Mouse (Mus musculus): Measurements from ENCODE around the gene Dscaml1. TPM values are rescaled to one million over a fixed set of nuclear protein-coding genes. Genes with fewer than 3 reads are reported as not detected.

The Dscaml1 gene
- polyA plus RNA-seq, 1 experiment from 2014 or later = 7.0 TPM

DNA sequence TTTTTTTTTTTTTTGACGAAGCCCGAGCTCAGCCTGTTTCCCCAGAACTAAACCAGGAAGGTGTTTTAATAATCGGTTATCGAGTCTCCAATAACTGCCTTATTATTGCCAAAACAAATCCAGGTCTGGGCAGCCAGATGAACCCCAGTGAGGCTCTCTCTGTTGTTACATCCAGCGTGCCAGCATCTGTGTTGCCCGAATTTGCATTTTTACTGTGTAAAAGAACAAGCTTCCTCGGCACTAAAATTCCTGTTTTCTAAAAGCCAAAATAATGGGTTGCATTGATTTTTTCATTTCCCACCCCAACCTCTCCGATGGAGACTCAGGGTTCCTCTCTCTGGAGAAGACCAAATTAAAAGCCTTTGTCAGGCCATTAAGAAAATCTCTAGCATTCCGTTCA lies 6.7 kb downstream of the Dscaml1 start:
- no peaks in the 10 kb centered on the region for H3K9me3 ChIP-seq
- peak overlapping the region; percentile 24 for H3K4me2 ChIP-seq
- no peak for ATAC-seq (ENCODE audit: low FRiP score)
- H3K4me3 ChIP-seq (replicated peaks) = no peak overlapping the region
- WGBS = 53% methylated on average over 9 of the region's 9 CpGs
- no peaks in the 10 kb centered on the region for H3K36me3 ChIP-seq (replicated peaks)
- H3K9ac ChIP-seq = peak overlapping the region; percentile 40; the same call in 1 of the 2 replicates
- H3K27me3 ChIP-seq = peaks cover 51% of the 10 kb centered on the region
- H3K4me1 ChIP-seq = peaks cover 57% of the 10 kb centered on the region
- peak overlapping the region; percentile 65; the same call in 1 of the 2 replicates for H3K27ac ChIP-seq

DNA sequence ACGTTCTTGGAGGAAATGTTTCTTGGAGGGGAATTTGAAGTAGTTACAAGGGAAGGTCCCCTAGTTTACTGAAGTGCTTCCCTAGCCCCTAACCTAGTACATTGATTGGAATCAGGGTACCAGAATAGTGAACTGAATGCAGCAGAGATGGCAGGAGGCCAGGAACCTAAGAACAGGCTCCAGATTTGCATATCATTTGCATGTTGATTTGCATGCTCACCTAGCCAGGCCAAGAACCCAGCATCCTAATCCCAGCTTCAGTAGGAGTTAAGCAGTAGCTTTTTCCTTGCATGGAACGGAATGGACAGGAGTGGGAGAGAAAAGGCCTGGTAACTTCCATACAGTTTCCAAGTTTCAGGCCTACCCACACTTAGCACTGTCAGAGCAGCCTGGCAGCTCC lies 7.7 kb downstream of the Dscaml1 start:
- no peak overlapping the region for H3K4me2 ChIP-seq
- WGBS = 65% methylated on average over 2 of the region's 2 CpGs
- no peak overlapping the region for H3K4me3 ChIP-seq (replicated peaks)
- peak overlapping the region; percentile 65; the same call in 1 of the 2 replicates for H3K27ac ChIP-seq
- H3K27me3 ChIP-seq = peaks cover 41% of the 10 kb centered on the region
- ATAC-seq (ENCODE audit: low FRiP score) = no peak; the same call in 1 of the 2 replicates
- H3K36me3 ChIP-seq (replicated peaks) = no peaks in the 10 kb centered on the region
- no peak overlapping the region for H3K9ac ChIP-seq
- H3K4me1 ChIP-seq = peaks cover 59% of the 10 kb centered on the region
- no peaks in the 10 kb centered on the region for H3K9me3 ChIP-seq

- H3K27me3 ChIP-seq = 0 out of 2 replicates have a peak, but pooled peaks cover 9% of the 10 kb centered on the region
- H3K9me3 ChIP-seq = no peaks in the 10 kb centered on the region
- H3K36me3 ChIP-seq (replicated peaks) = no peaks in the 10 kb centered on the region
- H3K4me3 ChIP-seq (replicated peaks) = no peak overlapping the region
- no peak overlapping the region for H3K4me2 ChIP-seq
- no peak overlapping the region for H3K27ac ChIP-seq
- peaks cover 36% of the 10 kb centered on the region for H3K4me1 ChIP-seq
- no peak overlapping the region for H3K9ac ChIP-seq
- WGBS = 81% methylated on average over 4 of the region's 4 CpGs
- no peak for ATAC-seq (ENCODE audit: low FRiP score)
Measured at GRCm38 (mm10) chr9:45439025-45439424, 12.6 kb downstream of the Dscaml1 start.

GRCm38 (mm10) chr9:45440083-45440784 lies 13.8 kb downstream of the Dscaml1 start:
- Histone ChIP-seq H3K4me1 (peaks cover 32% of the 10 kb centered on the region), H3K4me3 (replicated peaks) (no peak overlapping the region), H3K27ac (no peak overlapping the region), H3K27me3 (0 out of 2 replicates have a peak, but pooled peaks cover 9% of the 10 kb centered on the region), H3K4me2 (no peak overlapping the region), H3K9ac (no peak overlapping the region), H3K36me3 (replicated peaks) (no peaks in the 10 kb centered on the region), H3K9me3 (no peaks in the 10 kb centered on the region)
- ATAC-seq (ENCODE audit: low FRiP score) = no peak
- WGBS = 81% methylated on average over 16 of the region's 16 CpGs

- Histone ChIP-seq H3K9me3 (no peaks in the 10 kb centered on the region), H3K9ac (no peak overlapping the region), H3K4me1 (peaks cover 19% of the 10 kb centered on the region), H3K27me3 (0 out of 2 replicates have a peak, but pooled peaks cover 9% of the 10 kb centered on the region), H3K27ac (no peak overlapping the region), H3K4me2 (no peak overlapping the region), H3K36me3 (replicated peaks) (no peaks in the 10 kb centered on the region), H3K4me3 (replicated peaks) (no peak overlapping the region)
- no peak for ATAC-seq (ENCODE audit: low FRiP score)
- WGBS = 93% methylated on average over 5 of the region's 5 CpGs
Measured at GRCm38 (mm10) chr9:45444251-45444798, 17.9 kb downstream of the Dscaml1 start.

DNA sequence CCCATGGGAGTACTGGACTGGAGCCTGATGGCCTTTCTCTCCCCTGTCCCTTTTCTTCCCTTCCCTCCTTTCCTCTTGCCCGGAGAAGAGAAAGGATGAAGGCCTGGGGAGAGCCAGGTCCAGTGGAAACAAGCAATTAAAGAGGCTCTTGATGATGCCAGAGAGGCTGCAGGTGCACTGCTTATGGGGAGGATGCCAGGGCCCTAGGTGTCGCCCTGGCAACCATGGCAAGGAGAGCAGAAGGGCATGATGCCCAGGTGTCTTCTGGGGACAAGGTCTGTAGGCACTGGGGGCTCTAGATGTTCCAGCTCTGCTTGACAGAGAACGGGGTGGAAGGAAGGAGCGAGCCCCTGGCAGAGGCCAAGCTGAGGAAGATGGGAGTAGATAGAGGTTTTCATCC lies 23.2 kb downstream of the Dscaml1 start:
- no peak for ATAC-seq (ENCODE audit: low FRiP score)
- Histone ChIP-seq H3K27ac (no peak overlapping the region), H3K9ac (no peak overlapping the region), H3K4me1 (peaks cover 4% of the 10 kb centered on the region; the same call in 1 of the 2 replicates), H3K9me3 (no peaks in the 10 kb centered on the region), H3K36me3 (replicated peaks) (no peaks in the 10 kb centered on the region), H3K4me3 (replicated peaks) (no peak overlapping the region), H3K27me3 (0 out of 2 replicates have a peak, but pooled peaks cover 4% of the 10 kb centered on the region), H3K4me2 (no peak overlapping the region)
- WGBS = 78% methylated on average over 4 of the region's 4 CpGs

GRCm38 (mm10) chr9:45451346-45451745 lies 24.9 kb downstream of the Dscaml1 start:
- WGBS = 90% methylated on average over 4 of the region's 4 CpGs
- Histone ChIP-seq H3K9me3 (no peaks in the 10 kb centered on the region), H3K4me3 (replicated peaks) (no peak overlapping the region), H3K4me1 (peaks cover 5% of the 10 kb centered on the region; the same call in 1 of the 2 replicates), H3K9ac (no peak overlapping the region), H3K4me2 (no peak overlapping the region), H3K27ac (no peak overlapping the region), H3K36me3 (replicated peaks) (no peaks in the 10 kb centered on the region), H3K27me3 (0 out of 2 replicates have a peak, but pooled peaks cover 4% of the 10 kb centered on the region)
- ATAC-seq (ENCODE audit: low FRiP score) = no peak

GRCm38 (mm10) chr9:45454032-45454431 lies 27.6 kb downstream of the Dscaml1 start:
- no peak overlapping the region for H3K9ac ChIP-seq
- no peak for ATAC-seq (ENCODE audit: low FRiP score)
- no peak overlapping the region for H3K4me2 ChIP-seq
- H3K4me3 ChIP-seq (replicated peaks) = no peak overlapping the region
- H3K9me3 ChIP-seq = no peaks in the 10 kb centered on the region
- peaks cover 11% of the 10 kb centered on the region; the same call in 1 of the 2 replicates for H3K27me3 ChIP-seq
- no peak overlapping the region for H3K27ac ChIP-seq
- no peaks in the 10 kb centered on the region for H3K36me3 ChIP-seq (replicated peaks)
- H3K4me1 ChIP-seq = peaks cover 12% of the 10 kb centered on the region
- WGBS = 91% methylated on average over 10 of the region's 10 CpGs

GRCm38 (mm10) chr9:45454889-45455610 lies 28.6 kb downstream of the Dscaml1 start:
- no peak overlapping the region for H3K4me3 ChIP-seq (replicated peaks)
- no peak overlapping the region for H3K9ac ChIP-seq
- peaks cover 12% of the 10 kb centered on the region for H3K4me1 ChIP-seq
- H3K27me3 ChIP-seq = peaks cover 11% of the 10 kb centered on the region; the same call in 1 of the 2 replicates
- ATAC-seq (ENCODE audit: low FRiP score) = no peak
- H3K4me2 ChIP-seq = no peak overlapping the region
- no peaks in the 10 kb centered on the region for H3K9me3 ChIP-seq
- 62% methylated on average over 8 of the region's 8 CpGs for whole genome bisulfite sequencing
- no peak overlapping the region for H3K27ac ChIP-seq
- H3K36me3 ChIP-seq (replicated peaks) = no peaks in the 10 kb centered on the region

- Histone ChIP-seq H3K4me3 (replicated peaks) (no peak overlapping the region), H3K9me3 (no peaks in the 10 kb centered on the region), H3K36me3 (replicated peaks) (no peaks in the 10 kb centered on the region), H3K4me2 (no peak overlapping the region), H3K27ac (no peak overlapping the region), H3K4me1 (peaks cover 12% of the 10 kb centered on the region), H3K9ac (no peak overlapping the region), H3K27me3 (peaks cover 11% of the 10 kb centered on the region; the same call in 1 of the 2 replicates)
- ATAC-seq (ENCODE audit: low FRiP score) = no peak
- 38% methylated on average over 7 of the region's 7 CpGs for WGBS
Measured at GRCm38 (mm10) chr9:45457200-45457599, 30.8 kb downstream of the Dscaml1 start.

GRCm38 (mm10) chr9:45458363-45458762 lies 31.9 kb downstream of the Dscaml1 start:
- H3K9ac ChIP-seq = no peak overlapping the region
- ATAC-seq (ENCODE audit: low FRiP score) = no peak
- H3K4me3 ChIP-seq (replicated peaks) = no peak overlapping the region
- 63% methylated on average over 14 of the region's 14 CpGs for WGBS
- no peaks in the 10 kb centered on the region for H3K9me3 ChIP-seq
- H3K36me3 ChIP-seq (replicated peaks) = no peaks in the 10 kb centered on the region
- H3K4me2 ChIP-seq = no peak overlapping the region
- peaks cover 11% of the 10 kb centered on the region; the same call in 1 of the 2 replicates for H3K27me3 ChIP-seq
- H3K4me1 ChIP-seq = peaks cover 12% of the 10 kb centered on the region
- H3K27ac ChIP-seq = 0 out of 2 replicates have a peak overlapping the region, but pooled peaks have one; percentile 14

DNA sequence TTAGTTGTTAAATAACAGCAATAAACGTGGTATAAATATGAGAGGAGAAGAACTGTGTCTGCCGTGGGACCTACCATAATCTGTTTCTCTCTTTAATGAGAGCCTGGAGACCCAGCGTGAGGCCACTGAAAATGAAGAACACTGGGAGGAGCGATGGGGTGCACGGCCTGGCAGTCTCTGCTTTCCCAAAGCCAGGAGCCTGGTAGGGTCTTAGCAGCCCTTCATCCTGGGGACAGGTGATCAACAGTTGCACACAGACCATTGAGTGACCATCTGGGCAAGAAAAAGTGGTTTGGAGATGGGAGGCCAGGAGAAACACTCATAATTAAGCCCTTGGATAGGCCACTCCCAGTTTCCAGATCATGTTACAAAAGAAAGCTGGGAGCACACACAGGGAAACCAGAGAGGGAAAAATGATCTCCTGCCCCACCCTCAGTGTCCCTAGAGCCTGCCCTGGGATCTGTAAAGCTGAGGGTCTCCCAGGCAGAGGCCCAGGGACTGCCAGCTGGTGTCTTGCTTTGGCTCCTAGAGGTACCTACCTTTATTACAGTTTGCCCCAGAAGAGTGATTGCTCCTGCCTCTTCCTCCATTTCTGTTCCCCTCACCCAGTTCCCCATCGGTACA lies 39.1 kb downstream of the Dscaml1 start:
- Histone ChIP-seq H3K27me3 (no peaks in the 10 kb centered on the region), H3K36me3 (replicated peaks) (no peaks in the 10 kb centered on the region), H3K4me2 (no peak overlapping the region), H3K27ac (no peak overlapping the region), H3K9me3 (no peaks in the 10 kb centered on the region), H3K9ac (no peak overlapping the region), H3K4me1 (peaks cover 8% of the 10 kb centered on the region), H3K4me3 (replicated peaks) (no peak overlapping the region)
- no peak for ATAC-seq (ENCODE audit: low FRiP score)
- WGBS = 51% methylated on average over 6 of the region's 6 CpGs
